Mouse (Mus musculus) C2C12 (cell line): ENCODE results near the gene Asl. TPM values are rescaled to one million over a fixed set of nuclear protein-coding genes. Genes with fewer than 3 reads are reported as not detected.
"Not testable (repeated sequence)": the region's sequence is repeated elsewhere in the genome, so short reads cannot be mapped to it uniquely, and the experiment has no call there.

ENCODE experiments used
- H3K27me3 ChIP-seq: one replicate; pipeline ENCODE4 v1.6.1; 2011; ENCODE audit not compliant: control insufficient read depth, insufficient read depth, insufficient read length
- H3K36me3 ChIP-seq: one replicate; pipeline ENCODE4 v1.6.1; 2011; ENCODE audit not compliant: control insufficient read depth, insufficient read depth
- H3K4me3 ChIP-seq: one replicate; pipeline ENCODE4 v1.5.1; 2011; ENCODE audit warnings: mild to moderate bottlenecking, control low read depth; ENCODE audit not compliant: poor library complexity, insufficient read depth, severe bottlenecking
- H3K79me2 ChIP-seq: one replicate; pipeline ENCODE4 v1.6.1; 2011; ENCODE audit not compliant: control insufficient read depth, insufficient read depth
- H3K79me3 ChIP-seq: one replicate; pipeline ENCODE4 v1.6.1; 2011; ENCODE audit warnings: low read depth, control low read depth
- H3ac ChIP-seq: one replicate; pipeline ENCODE3; 2011; ENCODE audit warnings: low read depth; ENCODE audit not compliant: control insufficient read depth, insufficient read length
- CEBPB ChIP-seq: IDR thresholded peaks from one replicate; pipeline ENCODE4 v1.6.1; 2011; ENCODE audit warnings: low read depth, mild to moderate bottlenecking, control low read depth, moderate library complexity
- CTCF ChIP-seq: IDR thresholded peaks from one replicate; pipeline ENCODE4 v1.5.1; 2011; ENCODE audit not compliant: control insufficient read depth, insufficient read depth, insufficient read length
- FOSL1 ChIP-seq: IDR thresholded peaks from one replicate; pipeline ENCODE4 v1.8.0; 2011; ENCODE audit warnings: mild to moderate bottlenecking, low read length; ENCODE audit not compliant: poor library complexity, insufficient read depth, severe bottlenecking
- MAX ChIP-seq: IDR thresholded peaks from one replicate; pipeline ENCODE4 v1.6.1; 2011; ENCODE audit warnings: mild to moderate bottlenecking, control low read depth
- MYOD1 ChIP-seq: IDR thresholded peaks from one replicate; pipeline ENCODE4 v1.6.1; 2011; ENCODE audit warnings: low read depth; ENCODE audit not compliant: control insufficient read depth, insufficient read length
- MYOG ChIP-seq: IDR thresholded peaks from one replicate; pipeline ENCODE4 v1.6.1; 2011; ENCODE audit not compliant: control insufficient read depth, insufficient read length; ENCODE audit errors: extremely low read depth
- USF1 ChIP-seq: IDR thresholded peaks from one replicate; pipeline ENCODE4 v1.6.1; 2011; ENCODE audit warnings: low read depth, mild to moderate bottlenecking, control low read depth, moderate library complexity
- polyA plus RNA-seq: library from polyadenylated mRNA; unstranded; fragments of >200 nt; fragmentation: generic; extraction: Trizol; gene quantifications from one replicate; pipeline ENCODE4 v1.2.1, GENCODE M21; 2012; ENCODE audit warnings: missing spikeins

The Asl gene
- polyA plus RNA-seq, 1 experiment: 26.4 TPM

DNA sequence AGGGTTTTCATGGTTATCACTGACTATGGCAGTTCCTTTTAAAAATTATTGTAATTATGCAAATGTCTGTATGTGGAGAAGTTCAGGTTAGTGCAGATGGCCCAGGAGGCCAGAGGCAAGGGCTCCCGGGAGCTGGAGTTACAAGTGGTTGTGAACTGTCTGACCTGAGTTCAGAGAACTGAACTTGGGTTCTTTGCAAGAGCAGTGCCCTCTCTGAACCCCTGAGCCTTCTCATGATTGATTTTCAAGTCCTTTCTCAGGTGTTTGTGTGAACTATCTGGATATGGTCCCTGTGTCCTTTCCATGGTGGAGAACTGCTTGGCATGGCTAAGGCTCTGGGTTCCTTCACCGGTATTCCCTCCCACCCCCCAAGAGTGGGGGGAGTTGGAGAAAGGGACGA lies 14.7 kb upstream of the Asl start:
- Histone ChIP-seq H3K27me3 (no peaks in the 10 kb centered on the region), H3ac (no peak overlapping the region), H3K79me2 (no peaks in the 10 kb centered on the region), H3K79me3 (no peaks in the 10 kb centered on the region), H3K4me3 (no peak overlapping the region), H3K36me3 (peaks cover 60% of the 10 kb centered on the region)
- TF ChIP-seq MYOD1: no peak
- TF ChIP-seq USF1: no peak
- TF ChIP-seq MYOG: no peak
- no peak for TF ChIP-seq MAX
- TF ChIP-seq CEBPB: no peak
- no peak for TF ChIP-seq CTCF

DNA sequence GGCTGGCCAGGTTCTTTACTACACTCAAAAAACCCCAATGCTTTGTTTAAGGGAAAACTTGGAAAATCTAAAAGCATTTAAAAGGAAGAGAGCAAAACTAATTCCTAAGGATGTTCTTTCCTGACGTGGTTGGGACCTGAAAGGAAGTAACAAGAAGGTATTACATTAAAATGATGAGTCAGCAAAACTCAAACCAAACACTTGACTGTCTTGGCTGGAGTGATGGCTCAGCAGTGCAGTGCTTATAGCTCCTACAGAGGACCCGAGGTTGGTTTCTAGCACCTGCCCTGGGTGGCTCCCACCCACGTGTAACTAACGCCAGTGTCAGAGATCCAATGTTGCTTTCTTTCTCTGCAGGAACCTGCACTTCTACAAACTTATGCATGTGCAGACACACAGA lies 12.2 kb upstream of the Asl start:
- TF ChIP-seq MYOG (no peak), CEBPB (no peak), MYOD1 (no peak), USF1 (no peak), FOSL1 (no peak), MAX (no peak), CTCF (no peak)
- Histone ChIP-seq H3K4me3 (no peak overlapping the region), H3K27me3 (no peaks in the 10 kb centered on the region), H3K79me2 (no peaks in the 10 kb centered on the region), H3K79me3 (no peaks in the 10 kb centered on the region), H3K36me3 (peaks cover 61% of the 10 kb centered on the region), H3ac (no peak overlapping the region)

DNA sequence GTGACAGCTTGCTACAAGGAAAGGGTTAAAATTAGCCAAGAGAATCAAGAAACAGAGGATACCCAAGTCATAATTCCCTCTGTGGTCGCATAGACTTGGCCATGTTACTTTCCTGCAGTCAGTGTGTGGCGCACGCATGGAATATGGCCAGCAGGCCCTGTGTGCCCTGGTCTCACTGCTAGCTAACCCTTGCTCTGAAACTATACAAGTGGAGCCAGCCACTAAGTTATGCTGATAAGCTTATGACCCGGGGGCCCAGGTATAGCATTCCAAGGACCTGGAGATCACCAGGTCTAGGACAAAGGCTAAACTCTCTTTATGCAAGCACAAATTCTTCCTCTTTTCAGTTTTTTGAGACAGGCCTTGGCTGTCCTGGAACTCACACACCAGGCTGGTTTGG lies 11.8 kb upstream of the Asl start:
- Histone ChIP-seq H3K36me3 (peaks cover 59% of the 10 kb centered on the region), H3K27me3 (no peaks in the 10 kb centered on the region), H3K79me3 (no peaks in the 10 kb centered on the region), H3K79me2 (no peaks in the 10 kb centered on the region), H3ac (no peak overlapping the region), H3K4me3 (no peak overlapping the region)
- no peak for TF ChIP-seq CEBPB
- TF ChIP-seq MAX: no peak
- TF ChIP-seq MYOD1: no peak
- no peak for TF ChIP-seq FOSL1
- no peak for TF ChIP-seq CTCF
- TF ChIP-seq USF1: no peak
- no peak for TF ChIP-seq MYOG

DNA sequence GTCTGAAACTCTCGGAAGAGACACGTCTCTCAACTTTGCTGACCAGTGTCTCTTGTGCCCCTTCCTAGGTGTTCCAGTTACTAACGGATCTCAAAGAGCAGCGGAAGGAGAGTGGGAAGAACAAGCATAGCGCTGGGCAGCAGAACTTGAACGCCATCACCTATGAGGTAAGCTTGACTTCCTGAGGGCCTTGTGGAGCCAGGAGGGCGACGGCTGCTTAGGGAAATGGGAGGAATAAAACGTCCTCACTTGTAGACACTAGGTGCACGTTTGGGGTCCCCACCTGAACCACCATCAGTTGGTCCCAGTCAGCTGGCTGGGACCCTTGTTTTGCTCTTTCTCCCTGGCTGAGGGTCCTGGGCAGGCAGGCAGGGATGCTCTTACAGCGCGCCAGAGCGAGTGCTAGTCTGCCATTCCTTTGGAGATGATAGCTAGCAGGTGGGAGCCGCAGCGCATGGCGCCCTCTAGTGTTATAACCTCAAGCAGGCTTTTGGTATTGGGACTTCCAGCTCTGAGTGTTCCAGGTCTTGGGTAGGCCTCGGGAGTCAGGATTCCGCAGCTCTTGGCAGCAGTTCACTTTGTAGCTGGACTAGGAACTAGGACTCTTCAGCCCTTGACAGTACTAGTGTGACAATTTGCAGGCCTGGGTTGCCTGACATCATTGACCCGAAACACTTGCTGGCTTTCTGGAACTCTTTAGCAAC lies 8.9 kb upstream of the Asl start:
- no peaks in the 10 kb centered on the region for H3K27me3 ChIP-seq
- H3K79me3 ChIP-seq: no peaks in the 10 kb centered on the region
- H3ac ChIP-seq: no peak overlapping the region
- H3K79me2 ChIP-seq: peaks cover 12% of the 10 kb centered on the region
- TF ChIP-seq MAX: no peak
- TF ChIP-seq CTCF: peak; percentile 46
- peaks cover 50% of the 10 kb centered on the region for H3K36me3 ChIP-seq
- H3K4me3 ChIP-seq: no peak overlapping the region

DNA sequence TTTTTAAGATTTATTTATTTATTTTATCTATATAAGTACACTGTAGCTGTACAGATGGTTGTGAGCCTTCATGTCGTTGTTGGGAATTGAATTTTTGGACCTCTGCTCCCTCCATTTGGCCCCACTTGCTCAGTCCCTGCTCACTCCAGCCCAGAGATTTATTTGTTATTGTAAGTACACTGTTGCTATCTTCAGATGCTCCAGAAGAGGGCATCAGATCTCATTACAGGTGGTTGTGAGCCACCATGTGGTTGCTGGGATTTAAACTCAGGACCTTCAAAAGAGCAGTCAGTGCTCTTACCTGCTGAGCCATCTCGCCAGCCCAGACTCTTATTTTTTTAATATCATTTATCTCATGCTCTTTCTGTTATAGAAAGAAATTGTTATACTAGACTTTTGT lies 7.3 kb upstream of the Asl start:
- not testable (repeated sequence) for H3ac ChIP-seq, H3K27me3 ChIP-seq, H3K4me3 ChIP-seq, H3K79me3 ChIP-seq
- Histone ChIP-seq H3K36me3 (peaks cover 41% of the 10 kb centered on the region), H3K79me2 (peaks cover 28% of the 10 kb centered on the region)

DNA sequence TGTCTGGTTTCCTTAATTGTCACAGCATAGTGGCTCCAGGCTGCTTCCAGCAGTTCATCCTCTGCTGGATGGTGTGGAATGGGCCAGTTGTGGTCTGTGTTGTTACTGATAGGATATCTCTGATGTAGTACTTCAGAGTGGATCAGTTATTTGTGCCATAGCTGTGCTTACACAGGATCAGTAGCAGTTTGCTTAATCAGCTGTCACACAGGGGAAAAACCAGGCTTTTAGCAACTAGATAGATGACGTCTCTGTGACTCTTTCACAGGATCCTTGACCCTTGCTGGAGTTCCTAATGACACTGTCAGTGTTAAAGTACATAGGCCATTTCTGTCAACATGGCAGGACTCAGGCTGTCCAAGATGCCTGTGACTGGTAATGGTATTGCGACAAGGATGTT lies 4.8 kb upstream of the Asl start:
- Histone ChIP-seq H3K79me3 (peaks cover 22% of the 10 kb centered on the region), H3K79me2 (peaks cover 47% of the 10 kb centered on the region), H3K27me3 (no peaks in the 10 kb centered on the region), H3K4me3 (no peak overlapping the region), H3ac (no peak overlapping the region), H3K36me3 (peaks cover 29% of the 10 kb centered on the region)
- TF ChIP-seq CTCF (no peak), MYOG (no peak), USF1 (no peak), MAX (no peak), MYOD1 (no peak), CEBPB (no peak), FOSL1 (no peak)
